Mouse (Mus musculus): Measurements from ENCODE around the gene Asah2.

Asah2 gene

DNA sequence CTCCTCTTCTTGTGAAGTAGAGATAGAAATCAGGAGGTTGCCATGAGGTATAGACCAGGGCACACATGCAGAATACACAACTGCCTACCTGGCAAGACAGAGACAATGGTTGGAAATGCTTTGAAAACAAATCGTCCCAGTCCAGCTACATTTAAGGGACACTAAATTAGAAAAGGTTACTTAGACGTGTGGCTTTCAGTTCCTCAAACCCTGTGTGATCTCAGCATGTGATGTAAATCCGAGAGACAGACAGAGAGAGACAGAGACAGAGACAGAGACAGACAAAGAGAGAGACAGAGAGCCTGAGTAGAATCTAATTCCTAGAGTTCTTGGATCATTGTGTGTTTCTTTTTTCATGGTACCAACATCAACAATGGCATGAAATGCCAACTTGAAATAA is 136.6 kb downstream of the Asah2 start:
- no peak for DNase-seq

DNA sequence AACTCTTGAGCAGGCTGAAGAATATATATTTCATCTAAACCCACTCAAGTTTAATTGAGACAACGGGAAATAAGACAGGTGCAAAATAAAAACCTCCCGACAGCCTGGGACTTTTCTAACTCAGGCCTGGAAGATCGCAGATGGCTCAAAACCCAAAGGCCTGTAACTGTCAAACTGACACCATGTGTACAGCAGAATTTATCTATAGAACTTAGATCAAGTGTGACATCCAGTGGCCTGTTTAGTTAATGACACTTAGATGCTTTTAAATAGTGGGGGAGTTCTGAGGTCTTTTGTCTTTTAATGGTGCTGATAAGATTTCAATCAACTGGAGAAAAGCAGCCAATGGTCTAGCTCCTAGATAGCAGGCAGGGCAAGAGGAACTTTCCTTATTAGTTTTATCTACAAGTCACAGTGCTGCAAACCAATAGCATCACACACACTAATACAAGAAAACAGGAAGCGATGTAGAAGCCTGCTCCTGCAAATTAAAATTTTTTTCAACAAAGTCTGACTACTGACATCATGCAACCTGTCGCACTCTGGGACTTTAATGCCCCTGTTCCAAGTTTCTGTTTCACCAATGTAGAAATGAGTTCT is 140.0 kb downstream of the Asah2 start:
- DNase-seq = no peak

DNA sequence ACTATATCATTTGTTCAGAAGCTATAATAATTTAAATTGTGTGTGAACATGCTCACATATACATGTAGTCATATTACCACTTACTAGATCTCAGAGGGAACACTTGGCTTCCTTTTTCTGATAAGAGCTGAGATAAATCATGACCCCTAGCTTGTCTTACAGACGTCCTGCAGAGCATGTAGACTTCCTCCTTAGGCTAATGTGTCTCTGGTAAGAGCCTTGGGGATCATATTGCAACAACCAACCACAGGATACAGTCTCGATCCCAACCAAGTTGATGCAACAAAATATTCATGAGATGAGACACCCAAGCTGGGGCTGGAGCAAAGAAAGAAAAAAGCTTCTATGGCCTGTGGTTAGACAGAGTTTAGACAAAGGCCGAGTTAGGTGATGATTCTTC is 144.9 kb downstream of the Asah2 start:
- no peak for DNase-seq

DNA sequence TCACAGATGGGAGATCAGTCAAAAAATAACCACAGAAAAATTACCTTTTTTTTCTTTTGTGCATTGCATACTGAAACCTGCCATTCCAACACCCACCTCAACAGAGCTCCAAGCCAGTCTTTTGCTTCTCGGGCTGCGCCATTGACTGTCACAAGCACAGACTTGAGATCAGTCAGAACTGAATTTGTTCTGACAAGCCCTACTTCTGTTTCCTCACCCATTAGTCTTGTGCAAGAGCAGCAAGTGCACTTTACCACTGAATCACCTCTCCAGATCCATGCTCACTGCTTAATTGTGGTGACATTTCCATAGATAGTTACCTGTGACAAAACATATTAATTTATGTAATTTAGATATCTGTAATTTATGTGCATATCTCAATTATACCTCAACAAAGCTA is 147.6 kb downstream of the Asah2 start:
- DNase-seq = no peak

DNA sequence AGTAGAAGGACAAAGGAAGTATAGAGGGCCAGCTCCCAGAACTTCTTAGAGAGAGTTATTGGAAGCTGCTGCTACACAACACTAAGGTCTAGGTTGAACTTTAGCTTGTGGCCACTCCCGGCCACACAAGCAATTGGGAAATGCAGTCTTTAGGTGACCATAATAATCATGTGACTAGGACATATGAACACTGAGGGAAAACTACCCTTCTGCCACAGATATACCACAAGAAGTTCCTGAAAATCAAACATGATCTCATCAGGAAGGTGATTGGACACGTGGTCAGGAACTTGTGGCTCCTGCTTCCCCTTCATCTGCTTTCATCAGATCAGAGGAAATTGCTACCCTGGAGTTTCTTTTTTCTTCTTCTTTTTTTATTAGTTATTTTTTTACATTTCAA is 151.7 kb downstream of the Asah2 start:
- no peak for DNase-seq

DNA sequence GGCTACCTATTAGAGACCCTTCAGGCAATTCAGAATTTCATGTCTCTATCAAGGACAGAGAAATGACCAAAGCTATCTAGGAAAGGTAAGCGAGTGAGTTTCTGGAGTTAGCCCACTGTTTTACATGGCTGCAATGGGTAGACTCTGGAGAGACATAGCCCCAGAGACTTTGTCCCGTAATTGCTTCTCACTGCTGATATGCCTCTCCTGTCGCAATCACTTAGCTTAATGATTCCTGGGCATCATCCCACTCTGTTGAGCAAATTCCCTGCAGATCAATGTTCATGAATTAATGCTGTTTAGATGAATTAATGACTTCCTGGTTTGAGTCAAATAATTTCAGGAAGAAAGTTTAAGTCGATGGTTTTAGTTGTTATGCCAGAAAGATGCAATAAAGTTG is 153.3 kb downstream of the Asah2 start:
- no peak for DNase-seq

DNA sequence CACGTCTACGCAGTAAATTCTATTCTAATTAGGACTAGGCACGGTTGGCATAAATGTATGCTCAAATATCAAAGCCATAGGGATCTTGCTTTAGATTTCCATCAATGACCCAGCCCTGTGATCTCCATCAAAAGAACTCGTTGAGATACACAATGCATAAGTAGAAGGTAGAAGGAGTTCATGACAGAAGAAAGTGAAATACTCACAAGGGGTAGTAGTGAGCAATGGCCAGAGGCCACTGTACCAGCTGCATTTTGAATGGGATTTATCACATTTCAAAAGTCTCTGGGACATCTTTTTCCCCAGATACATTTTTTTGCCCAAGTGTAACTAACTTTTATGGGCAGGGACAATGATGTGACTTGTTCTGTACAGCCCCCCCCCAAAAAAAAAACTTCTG is 153.7 kb downstream of the Asah2 start:
- DNase-seq = no peak

DNA sequence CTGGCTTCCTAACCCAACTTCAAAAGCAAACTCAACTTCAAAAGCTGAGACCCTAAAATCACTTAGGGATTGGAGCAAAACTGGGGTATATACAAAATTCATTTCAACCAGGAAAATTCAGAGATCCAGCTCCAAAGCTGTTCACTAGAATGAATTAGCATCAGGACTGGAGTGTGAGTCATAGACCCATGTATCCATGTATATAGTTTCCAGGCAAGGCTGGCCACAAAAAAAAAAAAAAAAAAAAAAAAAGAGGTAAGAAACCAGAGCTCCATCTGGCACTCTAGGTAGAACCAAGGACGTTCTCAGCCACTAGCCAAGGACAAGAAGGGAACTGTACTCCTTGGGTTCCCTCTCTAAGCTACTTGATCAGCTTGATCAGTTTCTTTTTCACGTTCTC is 154.2 kb downstream of the Asah2 start:
- DNase-seq = no peak

DNA sequence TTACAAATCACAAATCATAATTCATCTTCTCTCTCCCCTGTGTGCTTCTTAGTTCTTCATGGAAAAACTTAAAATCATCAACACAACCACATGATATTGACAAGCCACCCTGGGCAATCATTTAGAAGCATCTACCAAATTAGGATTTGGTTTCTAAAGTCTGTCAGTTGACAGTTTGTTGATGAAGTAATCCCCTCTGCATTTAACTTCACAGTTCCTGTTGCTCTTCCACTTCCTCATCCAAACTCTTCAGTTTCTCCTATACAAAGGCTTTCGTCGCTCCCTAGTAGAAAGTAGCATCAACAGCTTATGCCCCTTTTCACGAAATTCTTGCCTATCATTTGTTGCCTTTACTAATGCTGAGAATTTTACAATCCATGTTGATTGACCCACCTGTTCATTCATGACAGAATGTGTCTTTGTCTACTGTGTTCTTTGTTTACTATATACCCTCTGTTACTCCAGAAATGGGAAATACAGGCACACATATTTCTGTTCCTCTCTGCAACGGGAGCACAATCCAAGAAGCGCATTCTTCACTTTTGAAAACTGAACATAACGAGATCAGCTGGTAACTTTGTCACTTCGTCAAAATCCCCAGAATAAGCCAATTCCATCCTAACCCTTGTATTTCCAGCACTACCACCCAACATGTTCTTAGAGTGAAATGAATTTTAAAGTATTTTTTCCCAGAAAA is 157.1 kb downstream of the Asah2 start:
- DNase-seq = no peak
